Mouse (Mus musculus) 3134 (cell line): ENCODE measurements around the gene Fbxl5.

Experiments
- DNase-seq: peaks from one replicate; pipeline ENCODE4 v3.0.0-alpha.2; 2011; ENCODE audit warnings: low spot score; ENCODE audit not compliant: insufficient read length; ENCODE audit errors: extremely low read depth

Fbxl5 gene

GRCm38 (mm10) chr5:43821538-43821937 is at the start of gene Fbxl5:
Gene Fbxl5, minus strand, starts transcription at chr5:43821638.
- DNase-seq: no peak

GRCm38 (mm10) chr5:43868711-43869600 is 47.5 kb upstream of the Fbxl5 start:
- no peak for DNase-seq

- DNase-seq: no peak
These were observed 46.8 kb upstream of the Fbxl5 start, which contains the start of gene Cd38 for GRCm38 (mm10) chr5:43868253-43868652. Gene Cd38, plus strand, starts transcription at chr5:43868553.

- no peak for DNase-seq
These were observed 43.9 kb upstream of the Fbxl5 start for GRCm38 (mm10) chr5:43865316-43865715.

- no peak for DNase-seq
These were observed 42.2 kb upstream of the Fbxl5 start for GRCm38 (mm10) chr5:43863642-43864041.

- DNase-seq: no peak
These were observed 39.4 kb upstream of the Fbxl5 start for GRCm38 (mm10) chr5:43860670-43861431.

- DNase-seq: no peak
These were observed 38.7 kb upstream of the Fbxl5 start for GRCm38 (mm10) chr5:43860096-43860495.

- DNase-seq: no peak
These were observed 38.2 kb upstream of the Fbxl5 start for GRCm38 (mm10) chr5:43859663-43860062.

- DNase-seq: no peak
These were observed 34.3 kb upstream of the Fbxl5 start for GRCm38 (mm10) chr5:43855769-43856168.

- DNase-seq: no peak
These were observed 32.5 kb upstream of the Fbxl5 start for GRCm38 (mm10) chr5:43853868-43854488.

GRCm38 (mm10) chr5:43853096-43853867 is 31.8 kb upstream of the Fbxl5 start:
- no peak for DNase-seq

GRCm38 (mm10) chr5:43848275-43848674 is 26.8 kb upstream of the Fbxl5 start:
- no peak for DNase-seq

- DNase-seq: no peak
These were observed 26.1 kb upstream of the Fbxl5 start for GRCm38 (mm10) chr5:43847555-43847954.

- peak; percentile 11 for DNase-seq
These were observed 24.8 kb upstream of the Fbxl5 start for GRCm38 (mm10) chr5:43846227-43846626.

GRCm38 (mm10) chr5:43845646-43846045 is 24.2 kb upstream of the Fbxl5 start:
- no peak for DNase-seq

- DNase-seq: no peak
These were observed 23.6 kb upstream of the Fbxl5 start for GRCm38 (mm10) chr5:43845083-43845482.

GRCm38 (mm10) chr5:43842576-43843155 is 21.2 kb upstream of the Fbxl5 start:
- DNase-seq: no peak

GRCm38 (mm10) chr5:43842011-43842285 is 20.5 kb upstream of the Fbxl5 start:
- DNase-seq: peak; percentile 11

- DNase-seq: peak; percentile 19
These were observed 19.9 kb upstream of the Fbxl5 start for GRCm38 (mm10) chr5:43841144-43842010.
